Mouse (Mus musculus): ENCODE results near the gene Pde4c.
A peak's percentile ranks its signal among the peaks of the same experiment; 100 is the strongest.

GRCm38 (mm10) chr8:70695318-70696018, 28.1 kb upstream of the Pde4c start:
- peak; percentile 40; the same call in 1 of the 2 replicates for TF ChIP-seq TBP (conservative IDR thresholded peaks at IDR 0.05; ENCODE audit: low read depth, low read length)
- TF ChIP-seq POLR2A (IDR thresholded peaks at IDR 0.05; ENCODE audit: low read depth, low read length), result no peak; the same call in 1 of the 2 replicates

All from CH12.LX (cell line).